Mouse (Mus musculus) liver, postnatal 0 days (tissue): ENCODE measurements around the gene Dnttip1.

Experiments used
- CTCF ChIP-seq: sonication (generic); IDR thresholded peaks from 2 replicates; pipeline ENCODE4 v1.5.1; 2016; ENCODE audit warnings: antibody characterized with exemption, low read depth
- EP300 ChIP-seq: IDR thresholded peaks from 2 replicates; pipeline ENCODE4 v1.6.1; 2016; ENCODE audit warnings: antibody characterized with exemption, low read depth, mild to moderate bottlenecking

- no peak for TF ChIP-seq CTCF
- TF ChIP-seq EP300: no peak
Measured at GRCm38 (mm10) chr2:164784869-164785420, 39.2 kb downstream of the Dnttip1 start.
